Mouse (Mus musculus): ENCODE measurements around the gene Kdm5b. TPM values are rescaled to one million over a fixed set of nuclear protein-coding genes. Genes with fewer than 3 reads are reported as not detected.
A peak's percentile ranks its signal among the peaks of the same experiment; 100 is the strongest.
"Not testable (repeated sequence)": the region's sequence is repeated elsewhere in the genome, so short reads cannot be mapped to it uniquely, and the experiment has no call there.

Gene Kdm5b
- polyA plus RNA-seq, 1 experiment from 2014 or later, result 98.7 TPM

DNA sequence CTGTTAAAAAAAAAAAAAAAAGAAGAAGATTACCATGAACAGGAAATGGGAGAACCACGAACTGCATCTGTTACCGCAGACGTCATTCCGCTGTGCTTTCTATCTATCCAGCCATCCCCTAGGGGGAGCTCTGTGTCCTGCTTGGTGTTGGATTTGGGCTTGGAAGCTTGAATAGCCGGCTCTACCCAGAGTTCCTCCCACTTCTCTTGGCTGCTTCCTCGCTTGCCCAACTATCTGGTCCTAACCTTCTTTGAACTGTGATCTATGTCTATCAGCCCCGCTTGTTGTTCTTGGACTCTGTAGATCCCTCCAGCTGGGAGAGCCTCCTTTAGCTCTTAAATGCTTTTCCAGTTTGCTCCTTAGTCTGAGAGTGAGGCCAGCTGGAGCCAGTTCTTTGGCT, 41.3 kb upstream of the Kdm5b start:
- Histone ChIP-seq H3K4me1 (ENCODE audit: control insufficient read depth, insufficient read depth, low read length) (peaks cover 5% of the 10 kb centered on the region), H3K4me3 (ENCODE audit: low read depth, low read length) (no peak overlapping the region), H3K4me2 (ENCODE audit: low read depth) (no peak overlapping the region), H3K9ac (ENCODE audit: low read length) (no peak overlapping the region), H3K27me3 (ENCODE audit: control insufficient read depth, insufficient read depth, low read length) (peaks cover 5% of the 10 kb centered on the region), H3K36me3 (ENCODE audit: control insufficient read depth, insufficient read depth, low read length) (no peaks in the 10 kb centered on the region), H3K9me3 (ENCODE audit: control insufficient read depth, low read length) (no peaks in the 10 kb centered on the region), H3K27ac (ENCODE audit: low read depth, low read length) (no peak overlapping the region)
- WGBS, result 11% methylated on average over 7 of the region's 7 CpGs
- no peak for ATAC-seq (ENCODE audit: insufficient read depth, low FRiP score, low TSS enrichment)
- DNase-seq (ENCODE audit: low spot score), result peak; percentile 80

DNA sequence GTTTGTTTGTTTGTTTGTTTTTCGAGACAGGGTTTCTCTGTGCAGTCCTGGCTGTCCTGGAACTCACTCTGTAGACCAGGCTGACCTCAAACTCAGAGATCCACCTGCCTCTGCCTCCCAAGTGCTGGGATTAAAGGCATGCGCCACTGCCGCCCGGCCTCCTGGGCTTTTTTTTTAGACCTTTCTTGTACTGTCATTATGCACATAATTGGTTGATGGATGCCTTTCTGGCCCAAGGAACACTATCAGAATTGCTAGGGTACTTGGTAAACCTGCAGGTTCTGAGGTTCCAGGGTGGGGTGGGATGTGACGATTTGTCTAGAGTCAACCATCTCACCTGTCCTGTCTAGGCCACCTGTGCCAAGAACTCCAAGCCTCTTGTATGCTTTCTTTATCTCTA, 40.8 kb upstream of the Kdm5b start:
- ATAC-seq (ENCODE audit: insufficient read depth, low FRiP score, low TSS enrichment); DNase-seq (ENCODE audit: low spot score); H3K4me2 ChIP-seq (ENCODE audit: low read depth); H3K27me3 ChIP-seq (ENCODE audit: control insufficient read depth, insufficient read depth, low read length); H3K27ac ChIP-seq (ENCODE audit: low read depth, low read length); H3K36me3 ChIP-seq (ENCODE audit: control insufficient read depth, insufficient read depth, low read length); H3K4me3 ChIP-seq (ENCODE audit: low read depth, low read length); H3K4me1 ChIP-seq (ENCODE audit: control insufficient read depth, insufficient read depth, low read length); H3K9ac ChIP-seq (ENCODE audit: low read length); H3K9me3 ChIP-seq (ENCODE audit: control insufficient read depth, low read length): not testable (repeated sequence)
- 95% methylated on average over 5 of the region's 5 CpGs for WGBS

DNA sequence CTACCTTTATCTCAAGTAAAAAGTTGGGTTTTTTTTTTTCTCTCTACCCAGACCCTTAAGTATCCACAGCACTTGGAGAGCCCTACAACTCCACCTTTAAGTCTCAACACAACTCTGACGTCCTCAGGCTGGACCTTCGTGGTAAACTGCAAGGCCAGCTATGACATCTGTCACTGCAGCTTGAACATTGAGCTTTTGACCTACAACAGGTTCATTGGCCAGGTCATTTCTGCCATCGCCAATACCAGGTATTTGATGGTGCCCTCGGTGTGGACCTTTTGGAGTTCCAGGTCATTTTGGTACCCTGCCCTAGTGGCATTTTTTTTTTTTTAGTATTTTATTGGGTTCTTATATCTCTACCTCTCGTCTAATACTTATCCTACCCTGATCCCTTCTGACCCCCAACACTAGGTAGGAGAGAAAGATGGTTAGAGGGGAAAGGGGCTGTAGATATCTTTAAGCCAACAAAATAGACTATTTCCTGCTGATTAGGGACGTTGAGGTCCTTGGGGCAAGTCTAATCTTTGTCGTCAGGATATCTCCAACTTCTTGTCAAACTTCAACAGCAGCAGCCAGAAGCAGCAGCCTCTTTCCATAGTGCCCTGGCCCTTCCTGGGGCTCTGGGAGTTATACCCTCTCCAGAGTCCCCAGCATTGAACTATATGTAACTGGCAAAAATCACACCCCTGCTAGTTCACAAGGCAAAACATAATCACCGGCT, 39.8 kb upstream of the Kdm5b start:
- 83% methylated on average over 8 of the region's 8 CpGs for WGBS
- Histone ChIP-seq H3K27ac (ENCODE audit: low read depth, low read length) (no peak overlapping the region), H3K9ac (ENCODE audit: low read length) (no peak overlapping the region), H3K36me3 (ENCODE audit: control insufficient read depth, insufficient read depth, low read length) (no peaks in the 10 kb centered on the region), H3K9me3 (ENCODE audit: control insufficient read depth, low read length) (no peaks in the 10 kb centered on the region), H3K4me1 (ENCODE audit: control insufficient read depth, insufficient read depth, low read length) (peaks cover 5% of the 10 kb centered on the region), H3K4me3 (ENCODE audit: low read depth, low read length) (no peak overlapping the region), H3K4me2 (ENCODE audit: low read depth) (no peak overlapping the region), H3K27me3 (ENCODE audit: control insufficient read depth, insufficient read depth, low read length) (no peaks in the 10 kb centered on the region)
- no peak for DNase-seq (ENCODE audit: low spot score)
- no peak for ATAC-seq (ENCODE audit: insufficient read depth, low FRiP score, low TSS enrichment)

DNA sequence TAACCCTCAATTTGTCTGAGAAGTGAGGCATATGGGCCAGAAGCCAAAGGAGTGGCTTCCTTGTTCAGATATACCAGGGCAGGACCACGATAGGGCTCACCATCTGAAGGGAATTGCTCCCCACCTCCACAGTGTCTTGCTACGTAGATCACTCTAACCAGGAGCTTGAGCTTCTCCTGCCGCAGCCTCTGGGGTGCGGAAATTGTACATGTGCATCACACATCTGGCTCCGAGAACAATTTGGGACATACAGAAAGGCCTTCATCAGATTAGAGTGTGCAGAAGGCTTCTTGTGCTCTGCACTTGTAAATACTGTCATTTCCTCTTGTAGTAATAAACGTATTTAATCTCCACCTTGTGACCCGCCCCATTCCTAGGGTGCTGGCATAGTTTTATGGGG, 38.8 kb upstream of the Kdm5b start:
- H3K27ac ChIP-seq (ENCODE audit: low read depth, low read length), result no peak overlapping the region
- ATAC-seq (ENCODE audit: insufficient read depth, low FRiP score, low TSS enrichment), result no peak
- H3K4me2 ChIP-seq (ENCODE audit: low read depth), result no peak overlapping the region
- no peaks in the 10 kb centered on the region for H3K9me3 ChIP-seq (ENCODE audit: control insufficient read depth, low read length)
- DNase-seq (ENCODE audit: low spot score), result no peak
- H3K4me3 ChIP-seq (ENCODE audit: low read depth, low read length), result no peak overlapping the region
- H3K36me3 ChIP-seq (ENCODE audit: control insufficient read depth, insufficient read depth, low read length), result no peaks in the 10 kb centered on the region
- peaks cover 5% of the 10 kb centered on the region for H3K4me1 ChIP-seq (ENCODE audit: control insufficient read depth, insufficient read depth, low read length)
- no peak overlapping the region for H3K9ac ChIP-seq (ENCODE audit: low read length)
- no peaks in the 10 kb centered on the region for H3K27me3 ChIP-seq (ENCODE audit: control insufficient read depth, insufficient read depth, low read length)
- WGBS, result 82% methylated on average over 7 of the region's 7 CpGs

DNA sequence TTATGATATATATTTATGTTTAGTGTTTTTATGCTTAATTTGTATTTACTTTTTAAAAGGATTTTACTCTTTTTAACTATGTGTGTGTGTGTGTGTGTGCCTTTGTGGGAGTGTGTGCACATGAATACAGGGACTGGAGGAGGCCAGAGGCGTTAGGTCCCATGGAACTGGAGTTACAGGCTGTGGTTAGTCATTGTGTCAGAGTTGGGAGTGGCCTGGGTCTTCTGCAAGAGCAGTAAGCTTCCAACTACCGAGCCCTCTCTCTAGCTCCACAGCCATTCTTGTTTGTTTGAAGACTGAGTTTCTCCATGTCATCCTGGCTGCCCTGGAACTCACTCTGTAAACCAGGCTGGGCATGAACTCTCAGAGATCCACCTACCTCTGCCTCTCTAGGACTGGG, 37.6 kb upstream of the Kdm5b start:
- Histone ChIP-seq H3K4me3 (ENCODE audit: low read depth, low read length) (no peak overlapping the region), H3K9ac (ENCODE audit: low read length) (no peak overlapping the region), H3K36me3 (ENCODE audit: control insufficient read depth, insufficient read depth, low read length) (no peaks in the 10 kb centered on the region), H3K9me3 (ENCODE audit: control insufficient read depth, low read length) (no peaks in the 10 kb centered on the region), H3K4me1 (ENCODE audit: control insufficient read depth, insufficient read depth, low read length) (no peaks in the 10 kb centered on the region), H3K4me2 (ENCODE audit: low read depth) (no peak overlapping the region), H3K27ac (ENCODE audit: low read depth, low read length) (no peak overlapping the region), H3K27me3 (ENCODE audit: control insufficient read depth, insufficient read depth, low read length) (no peaks in the 10 kb centered on the region)
- DNase-seq (ENCODE audit: low spot score) (no peak), ATAC-seq (ENCODE audit: insufficient read depth, low FRiP score, low TSS enrichment) (no peak)
- WGBS, result 63% methylated on average over 2 of the region's 2 CpGs

DNA sequence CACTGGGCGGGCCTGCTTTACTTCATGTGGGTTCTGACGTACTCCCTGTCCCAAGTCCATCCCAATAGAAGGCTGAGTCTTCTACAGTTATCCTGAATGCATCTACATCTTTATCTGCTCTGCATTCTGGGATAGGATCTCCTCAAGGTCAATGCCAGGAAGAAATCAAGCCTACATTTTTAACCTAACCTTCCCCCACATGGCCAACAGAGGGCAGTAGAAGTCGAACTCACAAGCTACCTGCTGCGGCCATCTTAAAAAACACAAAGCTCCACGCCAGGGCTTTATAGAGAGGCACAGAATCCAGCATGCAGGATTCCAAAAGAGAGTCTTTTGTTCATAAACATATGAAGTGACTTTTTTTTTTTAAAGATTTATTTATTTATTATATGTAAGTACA, 35.5 kb upstream of the Kdm5b start:
- H3K4me2 ChIP-seq (ENCODE audit: low read depth), result no peak overlapping the region
- ATAC-seq (ENCODE audit: insufficient read depth, low FRiP score, low TSS enrichment) (no peak), DNase-seq (ENCODE audit: low spot score) (no peak)
- no peaks in the 10 kb centered on the region for H3K36me3 ChIP-seq (ENCODE audit: control insufficient read depth, insufficient read depth, low read length)
- no peaks in the 10 kb centered on the region for H3K4me1 ChIP-seq (ENCODE audit: control insufficient read depth, insufficient read depth, low read length)
- no peak overlapping the region for H3K4me3 ChIP-seq (ENCODE audit: low read depth, low read length)
- H3K27ac ChIP-seq (ENCODE audit: low read depth, low read length), result no peak overlapping the region
- no peak overlapping the region for H3K9ac ChIP-seq (ENCODE audit: low read length)
- WGBS, result 83% methylated on average over 5 of the region's 5 CpGs
- no peaks in the 10 kb centered on the region for H3K27me3 ChIP-seq (ENCODE audit: control insufficient read depth, insufficient read depth, low read length)
- H3K9me3 ChIP-seq (ENCODE audit: control insufficient read depth, low read length), result no peaks in the 10 kb centered on the region

DNA sequence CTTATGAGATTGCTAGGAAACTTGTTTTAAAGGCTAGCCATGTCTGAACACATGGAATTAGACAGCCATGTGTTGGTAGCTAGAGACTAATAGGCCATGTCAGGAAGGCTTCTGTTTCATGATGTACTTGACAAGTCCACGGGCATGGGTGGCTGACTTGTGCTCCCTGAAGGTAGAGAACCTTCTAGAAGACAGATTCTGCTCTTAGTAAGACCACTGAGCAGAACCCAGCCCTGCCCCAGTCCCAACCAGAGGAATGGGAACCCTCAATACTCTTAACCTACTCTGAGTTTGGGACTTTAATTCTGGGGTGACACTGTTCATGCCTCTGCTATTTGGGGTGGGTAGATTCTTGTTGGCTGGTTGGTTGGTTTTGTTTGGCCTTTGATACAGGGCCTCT, 35.0 kb upstream of the Kdm5b start:
- Histone ChIP-seq H3K27me3 (ENCODE audit: control insufficient read depth, insufficient read depth, low read length) (no peaks in the 10 kb centered on the region), H3K4me2 (ENCODE audit: low read depth) (no peak overlapping the region), H3K27ac (ENCODE audit: low read depth, low read length) (no peak overlapping the region), H3K9ac (ENCODE audit: low read length) (no peak overlapping the region), H3K4me3 (ENCODE audit: low read depth, low read length) (no peak overlapping the region), H3K9me3 (ENCODE audit: control insufficient read depth, low read length) (no peaks in the 10 kb centered on the region), H3K4me1 (ENCODE audit: control insufficient read depth, insufficient read depth, low read length) (no peaks in the 10 kb centered on the region), H3K36me3 (ENCODE audit: control insufficient read depth, insufficient read depth, low read length) (no peaks in the 10 kb centered on the region)
- DNase-seq (ENCODE audit: low spot score) (no peak), ATAC-seq (ENCODE audit: insufficient read depth, low FRiP score, low TSS enrichment) (no peak)
- WGBS, result 73% methylated on average over 1 of the region's 1 CpGs

DNA sequence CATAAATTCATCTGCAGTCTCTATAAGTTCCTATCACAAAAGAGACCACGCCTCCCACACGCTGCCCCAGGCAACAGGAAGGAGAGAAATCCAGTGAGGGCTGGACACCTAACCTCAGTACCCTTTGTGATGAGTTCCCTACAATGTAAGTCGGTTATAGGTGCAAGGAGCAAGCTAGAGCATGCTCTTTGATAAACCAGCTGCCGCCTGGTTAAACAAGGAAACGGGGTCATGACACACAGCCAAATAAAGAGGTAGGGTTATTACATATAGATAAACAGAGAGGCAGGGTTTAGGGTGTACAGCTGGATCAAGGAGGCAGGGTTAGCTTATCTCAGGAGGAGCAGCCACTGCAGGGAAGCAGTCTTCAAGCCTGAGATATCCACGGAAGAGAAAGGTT, 33.2 kb upstream of the Kdm5b start:
- 80% methylated on average over 6 of the region's 6 CpGs for WGBS
- Histone ChIP-seq H3K4me1 (ENCODE audit: control insufficient read depth, insufficient read depth, low read length) (no peaks in the 10 kb centered on the region), H3K36me3 (ENCODE audit: control insufficient read depth, insufficient read depth, low read length) (no peaks in the 10 kb centered on the region), H3K27me3 (ENCODE audit: control insufficient read depth, insufficient read depth, low read length) (no peaks in the 10 kb centered on the region), H3K9ac (ENCODE audit: low read length) (no peak overlapping the region), H3K4me3 (ENCODE audit: low read depth, low read length) (no peak overlapping the region), H3K9me3 (ENCODE audit: control insufficient read depth, low read length) (no peaks in the 10 kb centered on the region), H3K27ac (ENCODE audit: low read depth, low read length) (no peak overlapping the region), H3K4me2 (ENCODE audit: low read depth) (no peak overlapping the region)
- DNase-seq (ENCODE audit: low spot score), result no peak
- ATAC-seq (ENCODE audit: insufficient read depth, low FRiP score, low TSS enrichment), result no peak

DNA sequence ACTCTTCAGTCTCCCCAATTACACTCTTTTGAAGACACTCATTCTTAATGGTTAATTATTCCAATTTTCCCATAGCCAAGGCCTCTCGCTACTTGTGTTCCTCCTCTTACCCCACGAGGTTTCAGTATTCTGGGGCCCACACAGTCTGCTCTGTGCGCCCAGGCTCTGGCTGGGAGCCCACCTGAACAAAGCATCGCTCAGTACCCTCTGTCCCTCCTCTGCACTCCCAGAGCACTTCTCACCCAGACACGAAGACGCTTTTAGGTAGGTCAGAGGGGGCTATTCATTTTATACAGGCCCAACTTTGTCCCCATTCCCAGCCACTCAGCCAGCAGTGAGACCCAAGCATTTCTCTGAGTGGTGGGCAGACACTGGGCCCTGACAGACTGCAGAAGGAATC, 29.4 kb upstream of the Kdm5b start:
- DNase-seq (ENCODE audit: low spot score) (no peak), ATAC-seq (ENCODE audit: insufficient read depth, low FRiP score, low TSS enrichment) (no peak)
- H3K27me3 ChIP-seq (ENCODE audit: control insufficient read depth, insufficient read depth, low read length), result no peaks in the 10 kb centered on the region
- H3K36me3 ChIP-seq (ENCODE audit: control insufficient read depth, insufficient read depth, low read length), result no peaks in the 10 kb centered on the region
- H3K4me3 ChIP-seq (ENCODE audit: low read depth, low read length), result no peak overlapping the region
- WGBS, result 84% methylated on average over 6 of the region's 6 CpGs
- H3K4me2 ChIP-seq (ENCODE audit: low read depth), result no peak overlapping the region
- no peaks in the 10 kb centered on the region for H3K9me3 ChIP-seq (ENCODE audit: control insufficient read depth, low read length)
- no peak overlapping the region for H3K27ac ChIP-seq (ENCODE audit: low read depth, low read length)
- no peaks in the 10 kb centered on the region for H3K4me1 ChIP-seq (ENCODE audit: control insufficient read depth, insufficient read depth, low read length)
- no peak overlapping the region for H3K9ac ChIP-seq (ENCODE audit: low read length)
